Mouse (Mus musculus) cerebellum, postnatal 10 days (tissue): ENCODE data around the gene Mettl7a2.
"Not testable (repeated sequence)": the region's sequence is repeated elsewhere in the genome, so short reads cannot be mapped to it uniquely, and the experiment has no call there.

Experiments
- DNase-seq, 2 experiments: peaks; one replicate each; pipeline ENCODE4 v3.0.0; 2021; ENCODE audit warnings: mixed read lengths in 2 of 2

Mettl7a2 gene

DNA sequence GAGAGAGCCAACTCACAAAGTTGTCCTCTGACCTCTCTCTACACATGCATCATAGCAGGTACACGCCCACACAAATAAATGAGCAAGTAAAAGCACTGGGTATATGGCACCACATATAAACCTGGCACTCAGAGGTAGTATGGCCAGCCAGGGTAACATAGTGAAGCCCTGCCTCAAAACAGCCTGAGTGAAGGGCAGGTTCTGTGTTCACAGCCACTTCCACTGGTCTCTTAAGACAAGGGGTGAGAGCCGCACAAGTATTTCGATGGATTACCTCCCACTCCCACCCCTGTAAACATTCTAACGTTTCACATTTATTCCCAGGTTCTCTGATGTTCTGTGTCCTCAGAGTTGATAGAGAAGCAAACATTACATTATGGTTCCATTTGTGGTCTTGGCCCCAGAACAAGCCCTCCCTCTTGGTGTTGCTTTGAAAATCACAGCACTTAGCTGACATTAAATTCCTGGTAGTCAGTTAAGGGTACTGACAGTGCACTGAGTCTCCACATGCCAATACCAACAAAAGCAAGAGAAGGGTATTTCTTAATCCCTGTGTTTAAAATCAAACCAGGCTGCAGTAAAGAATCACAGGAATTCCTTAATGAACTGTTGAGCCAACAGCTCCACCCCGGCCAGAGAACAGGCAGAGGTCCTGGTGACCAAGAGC lies 11.6 kb upstream of the Mettl7a2 start:
- DNase-seq = not testable (repeated sequence)

DNA sequence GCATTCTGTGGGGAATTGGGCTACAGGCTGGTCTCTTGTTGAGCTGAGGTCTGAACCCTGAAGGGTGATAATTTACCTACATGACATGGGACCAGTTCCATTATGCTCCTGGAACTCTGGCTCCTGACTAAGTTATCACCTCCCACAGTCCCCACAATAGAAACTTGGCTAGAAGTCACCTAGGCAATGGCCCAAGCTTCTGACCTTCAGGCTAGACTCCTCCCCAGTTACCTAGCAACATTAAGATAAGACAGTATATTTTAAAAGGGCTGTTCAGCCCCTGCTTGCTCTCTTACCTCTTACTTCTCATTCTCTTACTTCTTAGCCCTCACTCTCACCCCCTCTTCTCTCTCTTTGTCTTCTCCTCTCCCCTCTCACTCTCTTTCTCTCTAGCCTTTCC lies 7.5 kb upstream of the Mettl7a2 start:
- no peak for DNase-seq

DNA sequence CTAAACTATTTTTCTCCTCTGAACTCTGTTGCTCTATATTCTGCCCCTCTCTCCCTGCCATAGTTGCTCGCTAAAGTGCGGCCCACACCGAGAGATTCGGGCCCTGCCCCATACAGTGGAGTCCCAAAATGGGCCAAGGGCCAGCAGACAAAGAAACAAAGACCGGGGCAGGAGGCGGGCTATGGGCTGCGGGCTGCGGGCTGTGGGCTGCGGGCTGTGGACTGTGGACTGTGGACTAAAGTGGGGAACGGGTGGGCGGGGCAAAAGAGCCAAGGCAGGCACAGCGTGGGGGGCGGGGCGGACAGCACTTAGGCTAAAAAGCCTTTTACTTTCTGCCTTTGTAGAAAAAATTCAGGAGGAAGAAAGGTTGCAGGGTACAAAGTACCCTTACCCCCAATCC lies 6.2 kb upstream of the Mettl7a2 start:
- peak in 1 of 2 experiments; percentile 26 for DNase-seq

DNA sequence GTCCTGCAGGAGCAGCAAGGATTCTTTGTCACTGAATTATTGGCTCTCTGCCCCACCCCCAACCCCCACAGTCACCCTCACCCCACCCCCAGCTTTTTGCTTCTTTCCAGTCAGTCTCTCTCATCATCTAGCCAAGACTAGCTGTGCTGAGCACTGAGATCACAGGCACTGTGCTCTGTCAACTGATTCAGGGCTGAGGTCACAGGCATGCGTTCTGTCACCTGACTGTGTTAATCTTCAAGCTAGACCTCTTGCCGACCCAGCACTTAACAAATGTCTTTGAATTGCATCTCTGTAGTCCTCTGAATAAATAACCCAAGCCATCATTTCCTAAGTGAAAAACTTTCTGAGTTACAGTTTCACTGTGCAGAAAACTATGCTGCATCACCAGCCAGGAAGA lies 3.5 kb upstream of the Mettl7a2 start:
- no peak for DNase-seq

DNA sequence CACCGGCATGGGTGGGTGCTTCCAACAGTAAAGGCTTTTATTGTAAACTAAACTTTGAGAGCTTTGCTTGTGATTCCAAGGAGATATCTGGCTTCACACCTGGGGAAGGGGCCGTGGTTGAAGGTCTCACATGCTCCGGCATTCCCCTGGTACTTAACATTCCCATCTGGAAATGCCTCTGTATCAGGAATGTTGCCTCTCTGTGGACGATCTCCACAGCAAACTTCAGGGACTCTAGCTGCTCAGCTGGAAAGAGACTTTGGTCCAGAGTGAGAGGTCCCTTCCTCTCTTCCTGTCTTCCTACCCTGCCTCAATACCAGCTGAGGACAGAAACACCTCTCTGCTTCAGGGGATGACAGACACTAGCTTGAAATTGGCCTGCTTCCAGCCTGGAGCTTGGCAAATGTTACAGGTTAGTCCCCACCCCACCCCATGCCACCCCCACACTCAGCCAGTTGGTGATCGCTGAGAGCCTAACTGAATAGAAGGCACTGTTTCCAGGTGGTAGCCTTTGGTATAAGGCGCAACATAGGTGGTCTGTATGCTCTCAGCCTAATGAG lies 1.4 kb upstream of the Mettl7a2 start:
- DNase-seq = peak; percentile 29 to 46

DNA sequence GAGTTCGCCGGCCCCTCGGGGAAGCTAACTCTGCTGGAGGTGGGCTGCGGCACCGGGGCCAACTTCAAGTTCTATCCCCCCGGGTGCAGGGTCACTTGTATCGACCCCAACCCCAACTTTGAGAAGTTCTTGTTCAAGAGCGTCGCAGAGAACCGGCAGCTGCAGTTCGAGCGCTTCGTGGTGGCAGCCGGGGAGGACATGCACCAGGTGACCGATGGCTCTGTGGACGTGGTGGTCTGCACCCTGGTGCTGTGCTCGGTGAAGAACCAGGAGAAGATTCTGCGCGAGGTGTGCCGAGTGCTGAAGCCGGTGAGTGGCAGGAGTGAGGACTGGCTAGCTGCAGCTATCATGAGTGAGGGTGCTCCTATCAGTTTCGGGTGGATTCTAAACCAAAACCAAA lies 399 bp downstream of the Mettl7a2 start:
- DNase-seq = not testable (repeated sequence)

DNA sequence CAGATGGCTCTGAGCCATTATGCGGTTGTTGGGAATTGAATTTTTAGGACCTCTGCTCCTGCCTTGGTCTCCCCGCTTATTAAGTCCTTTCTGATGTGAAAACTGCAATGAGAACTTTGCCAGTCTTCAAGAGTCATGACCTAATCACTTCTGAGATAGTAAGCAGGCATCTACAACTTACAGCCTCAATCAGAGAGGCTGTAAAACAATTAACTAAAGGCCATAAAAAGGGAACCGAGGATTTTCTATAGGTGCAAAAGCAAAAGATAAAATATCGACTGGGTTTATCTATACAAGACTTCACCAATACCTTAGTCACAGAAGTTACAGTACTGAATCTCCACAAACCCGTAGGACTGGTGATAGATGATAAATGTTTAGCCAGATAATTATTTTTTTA lies 2.9 kb downstream of the Mettl7a2 start:
- DNase-seq = no peak

DNA sequence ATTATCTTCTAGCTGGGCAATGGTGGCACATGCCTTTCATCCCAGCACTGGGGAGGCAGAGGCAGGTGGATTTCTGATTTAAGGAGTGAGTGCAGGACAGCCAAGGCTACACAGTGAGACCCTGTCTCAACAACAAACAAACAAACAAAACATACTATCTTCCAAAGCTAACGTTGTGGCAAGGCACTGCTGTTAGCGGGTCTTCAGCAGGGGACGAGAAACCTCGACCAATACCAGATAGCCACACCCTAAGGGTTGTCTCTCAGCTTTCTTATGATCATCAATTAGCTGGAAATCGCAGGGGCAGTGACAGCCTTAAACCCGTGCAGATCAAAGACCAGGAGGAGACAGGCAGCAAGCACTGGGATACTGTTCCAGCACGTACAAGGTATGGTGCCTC lies 11.2 kb downstream of the Mettl7a2 start, which contains the start of gene Higd1c:
TSS of gene Higd1c (plus strand) at position 301 of the 400 bp plus-strand sequence.
- DNase-seq = no peak

DNA sequence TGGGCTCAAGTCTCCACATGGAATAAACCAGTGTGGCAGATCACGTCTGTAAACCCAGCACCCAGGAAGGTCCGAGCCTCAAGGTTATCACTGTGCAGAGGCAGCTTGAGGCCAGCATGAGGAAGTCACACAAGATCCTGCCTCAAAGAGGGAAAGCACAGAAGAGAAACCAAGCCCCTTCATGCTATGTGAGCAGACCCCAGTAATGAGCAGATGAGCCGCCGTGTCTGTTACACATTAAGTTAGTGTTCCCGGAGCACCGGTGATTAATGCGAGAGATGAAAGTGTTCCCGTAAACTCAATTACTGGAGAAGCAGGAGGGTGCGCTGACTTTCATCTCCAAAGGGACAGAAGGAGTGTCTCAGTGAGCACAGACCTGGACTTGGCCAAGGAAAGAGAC lies 13.0 kb downstream of the Mettl7a2 start:
- DNase-seq = not testable (repeated sequence)

DNA sequence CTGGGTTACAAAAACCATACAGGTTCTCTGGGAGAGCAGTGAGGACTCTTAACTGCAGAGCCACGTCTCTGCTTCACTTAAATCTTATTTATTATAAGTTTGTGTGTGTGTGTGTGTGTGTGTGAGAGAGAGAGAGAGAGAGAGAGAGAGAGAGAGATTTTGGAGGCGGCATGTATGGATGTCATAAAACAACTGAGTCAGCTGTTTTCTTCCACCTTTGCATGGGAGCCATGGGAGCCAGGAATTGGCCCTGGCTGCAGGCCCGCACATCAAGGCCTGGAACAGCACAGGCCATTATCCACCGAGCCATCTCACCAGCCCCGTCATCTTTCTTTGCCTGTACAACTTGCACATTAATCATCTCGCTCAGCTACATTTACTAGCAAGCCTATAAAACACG lies 14.1 kb downstream of the Mettl7a2 start:
- DNase-seq = no peak

DNA sequence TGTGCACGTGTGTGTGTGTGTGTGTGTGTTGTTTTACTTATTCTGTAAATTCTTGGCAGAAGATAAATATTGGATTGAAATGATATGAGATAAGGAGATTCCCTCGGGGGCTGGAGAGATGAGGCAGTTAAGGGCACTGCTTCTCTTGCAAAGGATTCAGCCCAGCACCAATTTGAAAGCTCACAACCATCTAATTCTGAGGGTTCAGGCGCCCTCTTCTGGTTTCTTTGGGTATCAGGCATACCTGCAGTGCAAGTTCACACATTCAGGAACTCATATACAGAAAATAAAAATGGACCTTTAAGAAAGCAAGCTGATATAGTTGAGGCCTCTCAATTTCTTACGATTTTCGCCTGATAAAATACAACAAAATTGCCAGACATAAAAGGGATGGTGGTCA lies 22.1 kb downstream of the Mettl7a2 start:
- peak; percentile 85 to 91 for DNase-seq

DNA sequence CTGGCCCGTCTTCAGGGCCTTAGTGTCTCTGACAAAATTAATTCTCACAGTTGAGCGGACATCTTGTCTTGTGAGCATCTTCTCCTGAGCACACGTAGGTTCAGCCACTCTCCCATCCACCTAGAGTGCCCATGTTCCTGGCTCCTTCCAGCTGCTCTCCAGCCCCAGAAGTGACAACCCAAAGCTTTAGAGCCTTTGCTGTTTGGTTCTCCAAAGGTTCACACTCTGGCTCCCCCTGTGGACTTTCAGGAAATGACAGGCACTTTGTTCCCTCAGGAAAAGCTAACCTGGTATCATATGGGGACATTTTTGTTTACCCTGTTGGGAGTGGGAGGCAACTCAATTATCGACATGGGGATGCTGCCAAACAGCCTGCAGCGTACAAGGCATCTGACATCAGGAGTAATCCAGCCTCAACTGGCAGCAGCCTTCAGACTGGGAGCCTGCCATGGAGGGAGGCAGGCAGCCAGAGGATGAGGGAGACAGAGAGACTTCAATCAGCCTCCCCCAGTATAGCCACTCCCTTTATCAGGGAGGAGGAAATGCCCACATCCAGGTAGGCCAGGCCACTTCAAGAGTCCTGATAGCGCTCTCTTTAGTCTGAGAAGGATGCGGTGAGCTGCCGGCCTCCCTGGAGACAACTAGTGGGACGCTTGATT lies 25.0 kb downstream of the Mettl7a2 start:
- DNase-seq = peak; percentile 73 to 82

DNA sequence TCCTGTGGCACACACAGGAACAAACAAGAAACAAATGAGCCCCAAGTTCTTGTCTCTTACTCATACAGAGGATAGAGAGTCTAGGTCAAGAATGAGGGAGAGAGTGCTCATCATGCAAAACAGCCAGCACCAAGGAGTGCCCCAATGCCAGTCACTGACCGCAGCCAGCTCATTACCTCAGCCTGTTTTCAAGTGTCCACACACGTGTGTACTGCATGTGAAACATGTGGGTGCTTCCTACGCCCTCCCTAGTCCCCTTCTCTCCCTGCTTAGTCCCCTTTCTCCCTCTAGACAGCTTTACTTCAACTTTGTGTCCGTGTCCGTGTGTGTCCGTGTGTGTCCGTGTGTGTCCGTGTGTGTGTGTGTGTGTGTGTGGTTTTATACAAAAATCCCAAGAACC lies 26.7 kb downstream of the Mettl7a2 start:
- DNase-seq = no peak

DNA sequence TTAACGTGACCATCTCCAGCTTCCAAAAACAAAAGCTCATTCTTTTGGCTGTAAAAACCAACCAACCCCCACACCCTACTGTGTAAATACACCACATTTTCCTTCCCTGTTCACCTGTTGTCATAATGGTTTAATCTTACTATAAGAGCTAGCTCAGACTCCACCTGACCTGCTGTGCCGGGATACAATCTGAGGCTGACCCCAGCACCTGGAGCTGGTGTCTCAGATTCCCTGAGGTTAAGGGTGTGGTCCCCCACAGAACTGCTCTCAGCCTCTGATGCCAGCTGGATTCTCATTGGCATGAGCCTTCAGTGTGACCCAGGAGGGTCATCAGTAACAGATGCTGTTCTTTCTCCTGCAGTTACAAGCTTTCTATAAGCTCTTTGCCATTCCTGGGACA lies 27.1 kb downstream of the Mettl7a2 start:
- peak; percentile 24 to 31 for DNase-seq

DNA sequence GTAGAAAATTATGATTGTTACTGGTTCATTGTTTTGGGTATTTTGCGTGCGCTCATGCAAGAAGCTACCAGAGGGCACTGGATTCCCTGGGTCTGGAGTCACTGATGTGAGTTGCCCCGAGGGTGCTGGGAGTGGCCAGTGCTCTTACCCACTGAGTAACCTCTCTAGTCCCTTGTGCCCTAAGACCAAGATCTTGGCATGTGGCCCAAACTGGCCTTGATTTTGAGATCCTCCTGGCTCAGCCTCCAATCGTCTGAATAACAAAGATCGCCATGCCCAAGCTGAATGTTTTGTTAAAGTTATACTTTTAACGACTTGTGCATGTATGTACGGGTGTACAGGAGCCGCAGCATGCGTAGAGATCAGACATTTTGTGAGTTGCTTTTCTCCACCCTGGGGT lies 32.7 kb downstream of the Mettl7a2 start:
- DNase-seq = no peak

DNA sequence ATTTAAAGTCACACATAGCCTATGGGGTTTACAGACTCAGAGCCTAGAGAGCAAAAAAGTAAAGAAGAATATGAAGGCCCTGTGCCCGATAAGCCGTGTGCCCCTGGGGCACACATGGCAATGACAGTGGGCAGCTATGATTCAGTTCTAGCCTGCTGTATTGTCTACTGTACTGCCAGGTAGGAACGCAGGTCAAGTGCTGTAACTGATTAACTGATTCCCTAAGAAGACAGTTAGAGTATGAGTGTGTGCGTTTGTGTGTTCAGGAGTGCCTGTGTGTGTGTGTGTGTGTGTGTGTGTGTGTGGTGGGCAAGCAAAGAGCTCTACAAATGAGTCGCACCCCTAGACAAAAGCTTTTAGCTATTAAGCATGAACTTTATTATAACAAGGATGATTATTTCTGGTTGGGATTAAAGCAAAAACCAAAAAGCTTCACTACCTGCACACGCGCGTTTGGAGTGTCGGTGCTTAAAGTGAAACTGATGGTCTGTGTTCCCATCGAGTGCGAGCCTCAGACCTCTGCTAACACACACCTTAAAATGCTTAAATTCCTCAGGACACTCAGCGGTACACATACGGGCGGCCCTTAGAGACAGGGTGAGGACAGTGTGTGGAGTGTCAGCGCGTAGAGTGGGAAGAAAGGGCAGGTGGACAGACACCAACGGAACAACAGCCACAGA lies 34.7 kb downstream of the Mettl7a2 start:
- no peak for DNase-seq

DNA sequence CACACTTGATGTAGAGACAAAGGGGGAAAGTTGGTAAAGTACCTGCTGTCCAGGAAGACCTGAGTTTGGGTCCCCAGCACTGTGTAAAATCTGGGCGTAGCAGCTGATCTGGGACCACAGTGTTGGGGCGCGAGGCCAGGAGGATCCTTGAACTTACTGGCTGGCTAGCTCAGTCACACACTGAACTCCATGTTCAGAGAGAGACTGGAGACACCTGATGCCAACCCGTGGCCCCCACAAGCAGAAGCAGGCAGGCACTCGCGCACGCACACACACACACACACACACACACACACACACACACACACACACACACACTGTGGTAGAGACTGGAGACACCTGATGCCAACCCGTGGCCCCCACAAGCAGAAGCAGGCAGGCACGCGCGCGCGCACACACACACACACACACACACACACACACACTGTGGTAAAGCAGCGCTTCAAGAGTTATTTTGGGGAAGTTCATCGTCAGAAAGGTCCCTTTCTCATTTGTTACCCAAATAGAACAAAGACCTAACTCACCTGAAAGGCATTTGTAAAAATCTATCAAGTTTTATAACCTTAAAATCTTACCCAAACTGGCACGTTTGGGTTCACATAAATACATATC lies 35.3 kb downstream of the Mettl7a2 start:
- peak in 1 of 2 experiments; percentile 17 for DNase-seq

DNA sequence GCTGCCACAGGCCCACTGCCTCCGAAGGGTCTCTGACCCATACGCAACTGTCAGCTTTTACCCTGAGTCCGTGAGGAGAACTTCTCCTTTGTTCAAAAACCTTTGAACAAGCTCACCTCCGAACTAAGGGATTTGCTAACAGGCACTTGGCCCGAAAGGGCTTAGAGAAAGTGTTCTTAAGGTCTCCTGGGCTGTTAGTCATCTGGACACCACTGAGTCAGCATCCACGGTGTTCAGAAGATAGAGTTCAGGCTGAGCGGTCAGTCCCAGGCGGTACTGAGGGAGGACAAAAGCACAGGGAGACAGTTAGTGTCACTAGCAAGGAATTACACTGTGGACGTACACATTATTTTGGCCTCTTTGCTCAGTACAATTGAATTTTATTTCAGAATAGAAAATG lies 35.9 kb downstream of the Mettl7a2 start:
- DNase-seq = no peak

DNA sequence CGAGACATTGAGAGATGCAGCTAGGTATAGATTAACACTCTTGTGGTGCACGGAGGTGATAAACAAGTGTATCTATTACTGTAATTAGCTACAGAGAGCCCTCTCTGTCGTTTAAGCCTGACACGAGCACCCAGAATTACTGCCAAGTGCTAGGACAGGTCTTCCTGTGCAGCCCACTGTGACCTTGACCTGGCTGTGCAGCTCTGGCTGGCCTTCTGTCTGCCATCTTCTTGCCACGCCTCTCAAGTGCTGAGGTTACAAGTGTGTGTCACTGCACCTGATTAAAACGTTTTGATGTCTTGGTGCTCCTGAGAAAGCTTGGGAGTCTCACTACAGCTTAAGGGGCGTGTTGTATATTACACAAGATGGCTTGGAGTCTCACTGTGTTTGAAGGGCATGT lies 38.1 kb downstream of the Mettl7a2 start:
- no peak for DNase-seq

DNA sequence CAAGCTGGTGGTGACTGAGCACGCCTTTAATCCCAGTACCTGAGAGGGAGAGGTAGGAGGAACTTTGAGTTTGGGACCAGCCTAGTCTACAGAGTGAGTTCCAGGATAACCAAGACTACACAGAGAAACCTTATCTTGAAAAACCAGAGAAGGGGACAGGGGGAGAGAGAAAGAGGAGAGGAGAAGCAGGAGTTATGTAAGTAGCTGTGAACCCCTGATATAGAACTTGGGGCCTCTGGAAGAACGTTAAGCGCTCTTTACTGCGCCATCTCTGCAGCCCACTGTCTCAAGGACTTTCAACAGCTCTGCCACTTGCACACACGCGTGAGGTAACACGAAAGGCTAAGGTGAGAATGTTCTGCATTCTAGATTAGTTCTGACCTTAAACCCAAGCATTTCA lies 38.6 kb downstream of the Mettl7a2 start:
- no peak for DNase-seq

DNA sequence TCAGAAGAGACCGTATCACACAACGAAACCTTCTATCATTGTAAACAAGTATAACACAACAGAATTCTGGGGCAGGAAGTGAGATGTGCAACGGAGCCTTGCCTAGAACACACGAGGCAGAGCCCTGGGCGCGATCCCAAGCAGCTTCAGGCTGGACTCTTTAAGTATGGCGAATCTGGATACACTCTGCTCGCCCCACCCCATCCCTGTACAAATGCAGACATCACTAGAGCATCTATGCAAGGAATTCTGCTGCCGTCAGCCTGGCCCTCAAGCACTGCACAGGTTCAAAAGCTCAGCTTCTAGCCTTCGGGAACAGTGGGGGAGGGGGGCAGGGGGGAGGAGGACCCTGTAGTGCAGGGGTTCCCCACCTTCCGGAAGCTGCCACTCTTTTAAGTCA lies 40.0 kb downstream of the Mettl7a2 start:
- DNase-seq = no peak

DNA sequence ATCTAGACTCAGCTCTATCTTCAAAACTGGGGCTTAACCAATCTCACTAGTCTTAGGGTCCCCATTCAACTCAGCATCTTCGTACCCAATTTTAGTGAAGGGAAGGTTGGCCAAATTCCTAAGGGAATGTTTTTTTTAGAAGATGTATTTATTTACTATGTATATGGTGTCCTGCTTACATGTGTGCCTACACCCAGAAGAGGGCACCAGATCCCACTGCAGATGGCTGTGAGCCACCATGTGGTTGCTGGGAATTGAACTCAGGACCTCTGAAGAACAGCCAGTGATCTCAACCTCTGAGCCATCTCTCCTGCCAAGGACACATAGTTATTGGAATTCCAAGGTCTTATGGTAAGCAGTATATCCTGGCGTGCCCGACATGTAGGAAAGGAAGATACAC lies 42.6 kb downstream of the Mettl7a2 start:
- DNase-seq = no peak

DNA sequence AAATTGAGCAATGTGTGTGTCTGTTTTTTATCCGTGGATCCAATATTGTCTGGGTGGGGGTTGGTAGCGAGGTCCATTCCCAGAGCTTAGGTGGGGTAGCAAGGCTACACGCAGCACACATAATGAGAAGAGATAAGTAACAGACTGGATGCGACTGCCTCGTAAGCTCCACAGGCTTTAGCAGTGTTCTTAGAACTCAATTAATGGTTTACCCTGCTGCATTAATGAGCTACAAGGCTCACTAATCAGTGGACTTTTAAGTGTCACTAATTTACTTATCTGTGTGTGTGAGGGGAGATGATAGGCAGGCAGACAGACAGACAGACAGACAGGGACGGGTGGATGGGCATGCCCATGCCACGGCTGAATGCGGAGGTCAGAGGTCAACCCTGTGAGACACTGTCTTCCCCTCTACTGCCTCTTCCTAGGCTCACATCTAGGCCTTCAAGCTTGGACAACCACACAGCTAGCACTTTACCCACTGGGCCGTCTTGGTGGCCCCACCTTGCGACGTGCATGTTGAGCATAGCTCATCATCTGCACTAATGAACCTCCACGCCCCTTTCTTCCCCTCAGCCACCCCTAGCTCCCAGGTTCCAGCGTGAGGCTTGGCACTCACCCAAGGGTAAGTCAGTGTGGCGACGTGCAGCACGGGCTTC lies 47.7 kb downstream of the Mettl7a2 start:
- DNase-seq = no peak
